Mouse (Mus musculus) neural tube, embryonic 11.5 days (tissue): Measurements from ENCODE around the gene Actr3. TPM values are rescaled to one million over a fixed set of nuclear protein-coding genes. Genes with fewer than 3 reads are reported as not detected.
"Not testable (repeated sequence)": the region's sequence is repeated elsewhere in the genome, so short reads cannot be mapped to it uniquely, and the experiment has no call there.

ENCODE experiments used
- ATAC-seq: fragments of 200-750 bp; cut with Nextera tagmentation; 2 replicates; pipeline ENCODE4 v1.8.0; 2017; ENCODE audit warnings: moderate number of reproducible peaks, mild to moderate bottlenecking, moderate TSS enrichment, moderate library complexity; ENCODE audit not compliant: insufficient read depth, low FRiP score, low TSS enrichment
- DNase-seq: peaks from one replicate; pipeline ENCODE4 v3.0.0-alpha.2; 2015; ENCODE audit warnings: low spot score
- H3K27ac ChIP-seq: fragments of 300-500 bp; sonication (generic); 2 replicates; pipeline ENCODE4 v1.5.1; 2014; ENCODE audit warnings: low read depth, mild to moderate bottlenecking, low read length
- H3K27me3 ChIP-seq: fragments of 300-500 bp; sonication (generic); 2 replicates; pipeline ENCODE4 v1.6.1; 2014; ENCODE audit warnings: mild to moderate bottlenecking, low read length, mixed read lengths; ENCODE audit not compliant: control insufficient read depth, insufficient read depth
- H3K36me3 ChIP-seq: fragments of 300-500 bp; sonication (generic); 2 replicates; pipeline ENCODE4 v1.6.1; 2014; ENCODE audit warnings: mild to moderate bottlenecking, low read length, moderate library complexity, mixed read lengths; ENCODE audit not compliant: control insufficient read depth, insufficient read depth
- H3K4me1 ChIP-seq: fragments of 300-500 bp; sonication (generic); 2 replicates; pipeline ENCODE4 v1.6.1; 2014; ENCODE audit warnings: low read length, mixed read lengths; ENCODE audit not compliant: control insufficient read depth, insufficient read depth
- H3K4me2 ChIP-seq: fragments of 300-500 bp; sonication (generic); 2 replicates; pipeline ENCODE4 v1.6.1; 2014; ENCODE audit warnings: low read depth, mild to moderate bottlenecking, moderate library complexity
- H3K4me3 ChIP-seq: fragments of 300-500 bp; sonication (generic); 2 replicates; pipeline ENCODE4 v1.5.1; 2014; ENCODE audit warnings: low read depth, low read length
- H3K9ac ChIP-seq: fragments of 300-500 bp; sonication (generic); 2 replicates; pipeline ENCODE4 v1.6.1; 2014; ENCODE audit warnings: mild to moderate bottlenecking, low read length
- H3K9me3 ChIP-seq: fragments of 300-500 bp; sonication (generic); 2 replicates; pipeline ENCODE4 v1.6.1; 2016; ENCODE audit warnings: low read length; ENCODE audit not compliant: control insufficient read depth
- WGBS: fragments of 180-500 bp; shearing (Covaris S2); extraction: QIAGEN DNeasy Blood & Tissue Kit; methylation state at CpG from one replicate; pipeline ENCODE4 v1.1.7; 2014; 5-methylcytosine and 5-hydroxymethylcytosine counted together
- polyA plus RNA-seq: library from polyadenylated mRNA; unstranded; fragments of >200 nt; fragmentation: Nextera tagmentation; extraction: Ambion mirVana; gene quantifications from 2 replicates; pipeline ENCODE4 v1.2.1, GENCODE M21; 2014

Actr3 gene
- polyA plus RNA-seq, 1 experiment from 2014 or later, result 284 TPM

DNA sequence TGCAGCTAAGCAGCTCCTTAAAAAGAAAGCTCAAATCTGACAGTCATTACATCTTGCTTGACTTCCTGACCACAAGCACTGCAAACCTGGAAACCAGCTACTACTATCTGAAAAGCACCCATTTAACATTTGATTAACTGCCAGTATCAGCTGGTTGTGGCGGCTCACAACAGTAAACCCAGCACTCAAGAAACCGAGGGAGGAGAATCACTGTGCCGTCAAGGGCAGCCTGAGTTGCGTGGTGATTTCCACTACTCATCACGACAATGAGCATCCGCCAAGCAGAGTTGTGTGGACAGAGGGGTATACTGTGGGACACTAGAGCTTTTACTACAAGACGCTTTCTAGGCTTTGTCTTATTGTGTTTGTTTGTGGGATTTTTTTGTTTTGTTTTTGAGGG is 4.8 kb downstream of the Actr3 start:
- Histone ChIP-seq H3K9me3 (no peaks in the 10 kb centered on the region), H3K4me1 (0 out of 2 replicates have a peak, but pooled peaks cover 7% of the 10 kb centered on the region), H3K36me3 (no peaks in the 10 kb centered on the region), H3K27me3 (no peaks in the 10 kb centered on the region), H3K4me2 (no peak overlapping the region), H3K4me3 (no peak overlapping the region), H3K27ac (no peak overlapping the region), H3K9ac (no peak overlapping the region)
- no peak for DNase-seq
- WGBS, result 64% methylated on average over 7 of the region's 7 CpGs
- ATAC-seq, result no peak

DNA sequence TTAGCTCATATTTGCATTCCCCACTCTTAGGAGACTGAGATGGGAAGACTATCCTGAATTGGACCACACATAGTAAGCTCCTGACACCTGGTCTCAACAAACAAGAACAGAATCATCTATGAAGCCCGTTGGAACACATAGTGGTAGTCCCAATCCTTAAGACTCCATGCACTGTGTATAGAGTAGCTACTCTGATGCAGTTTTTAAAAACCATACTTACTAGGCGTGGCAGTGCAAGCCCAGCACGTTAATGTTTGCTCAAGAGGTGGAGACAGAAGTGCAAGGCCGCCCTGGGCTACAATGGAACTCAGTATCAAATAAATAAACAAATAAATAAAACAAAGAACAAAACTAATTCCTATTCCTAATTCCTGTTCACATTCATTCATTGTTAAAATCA is 5.5 kb downstream of the Actr3 start:
- ATAC-seq (no peak), DNase-seq (no peak)
- H3K9me3 ChIP-seq, result no peaks in the 10 kb centered on the region
- H3K27me3 ChIP-seq, result no peaks in the 10 kb centered on the region
- H3K4me3 ChIP-seq, result no peak overlapping the region
- WGBS, result 85% methylated on average over 4 of the region's 4 CpGs
- H3K36me3 ChIP-seq, result no peaks in the 10 kb centered on the region
- no peak overlapping the region for H3K27ac ChIP-seq
- no peak overlapping the region for H3K4me2 ChIP-seq
- no peak overlapping the region for H3K9ac ChIP-seq
- H3K4me1 ChIP-seq, result 0 out of 2 replicates have a peak, but pooled peaks cover 7% of the 10 kb centered on the region

DNA sequence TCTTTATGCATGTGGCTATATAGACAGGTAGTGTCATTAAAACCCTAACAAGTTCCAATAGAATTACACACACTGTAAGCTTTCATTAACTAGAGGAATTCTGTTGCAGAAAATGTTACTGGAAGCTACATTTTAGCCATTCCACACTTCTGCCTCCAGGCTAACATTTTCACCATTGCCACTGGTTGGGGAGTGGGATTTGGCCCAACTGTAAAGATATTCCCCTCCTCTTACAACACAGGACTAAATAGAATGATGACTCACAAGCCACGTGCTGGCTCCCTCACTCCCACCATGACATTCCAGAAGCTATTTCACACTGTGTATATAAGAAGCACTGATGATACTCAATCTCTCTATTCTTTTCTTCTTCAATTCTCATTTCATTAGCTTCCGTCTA is 7.2 kb downstream of the Actr3 start:
- no peak overlapping the region for H3K4me2 ChIP-seq
- no peaks in the 10 kb centered on the region for H3K9me3 ChIP-seq
- no peak overlapping the region for H3K4me3 ChIP-seq
- no peak overlapping the region for H3K27ac ChIP-seq
- DNase-seq (no peak), ATAC-seq (no peak)
- H3K9ac ChIP-seq, result no peak overlapping the region
- H3K27me3 ChIP-seq, result no peaks in the 10 kb centered on the region
- 0 out of 2 replicates have a peak, but pooled peaks cover 1% of the 10 kb centered on the region for H3K4me1 ChIP-seq
- 68% methylated on average over 2 of the region's 2 CpGs for WGBS
- no peaks in the 10 kb centered on the region for H3K36me3 ChIP-seq

DNA sequence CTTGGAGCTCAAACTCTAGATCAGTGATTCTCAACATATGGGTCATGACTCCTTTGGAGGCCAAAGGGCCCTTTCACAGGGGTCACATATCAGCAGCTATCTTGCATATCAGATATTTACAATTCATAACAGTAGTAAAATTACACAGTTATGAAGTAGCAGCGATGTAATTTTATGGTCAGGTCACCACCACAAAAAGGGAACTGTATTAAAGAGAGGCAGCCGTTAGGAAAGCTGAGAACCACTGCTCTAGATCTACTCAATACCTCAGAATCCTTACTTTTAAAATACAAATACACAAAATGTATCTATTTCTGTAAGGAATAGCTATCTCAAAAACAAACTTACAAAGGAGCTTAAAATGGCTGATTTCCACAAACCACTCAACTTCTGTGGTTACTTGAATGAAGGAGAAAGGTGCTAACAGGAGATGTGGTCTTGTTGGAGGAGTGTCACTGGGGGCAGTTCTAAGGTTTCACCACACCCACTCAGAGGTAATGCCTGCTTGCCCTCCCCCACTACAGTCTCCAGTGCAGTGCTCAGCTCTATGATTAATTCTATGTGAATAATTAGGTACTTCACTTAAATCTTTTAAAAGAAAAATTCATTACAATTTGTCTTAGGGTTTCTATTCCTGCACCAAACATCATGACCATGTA is 9.0 kb downstream of the Actr3 start:
- 91% methylated on average over 2 of the region's 2 CpGs for WGBS
- ATAC-seq (no peak), DNase-seq (no peak)
- H3K4me2 ChIP-seq, result no peak overlapping the region
- no peak overlapping the region for H3K9ac ChIP-seq
- no peaks in the 10 kb centered on the region for H3K27me3 ChIP-seq
- no peaks in the 10 kb centered on the region for H3K36me3 ChIP-seq
- no peaks in the 10 kb centered on the region for H3K9me3 ChIP-seq
- H3K4me3 ChIP-seq, result no peak overlapping the region
- H3K4me1 ChIP-seq, result no peaks in the 10 kb centered on the region
- no peak overlapping the region for H3K27ac ChIP-seq

DNA sequence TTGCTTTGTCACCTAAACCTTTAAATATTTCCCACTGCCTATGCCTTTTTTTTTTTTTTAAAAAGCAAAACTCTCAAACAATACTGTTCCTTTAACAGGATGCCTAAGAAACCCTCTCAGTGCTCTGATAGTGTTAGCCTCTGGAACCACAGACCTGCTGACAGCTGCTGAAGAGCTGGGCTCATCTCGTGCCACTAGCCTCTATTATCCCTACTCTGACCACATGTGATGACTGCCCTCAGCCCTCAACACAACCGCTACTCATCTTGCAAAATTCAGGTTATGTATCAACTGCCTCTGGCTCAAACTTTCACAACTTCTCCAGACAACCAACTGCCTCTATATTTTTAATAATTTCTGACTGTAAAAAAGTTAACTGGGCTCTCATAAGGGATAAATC is 15.6 kb downstream of the Actr3 start:
- Histone ChIP-seq H3K27me3 (no peaks in the 10 kb centered on the region), H3K9ac (no peak overlapping the region), H3K4me3 (no peak overlapping the region), H3K4me1 (no peaks in the 10 kb centered on the region), H3K9me3 (no peaks in the 10 kb centered on the region), H3K36me3 (no peaks in the 10 kb centered on the region), H3K4me2 (no peak overlapping the region), H3K27ac (no peak overlapping the region)
- ATAC-seq (no peak), DNase-seq (no peak)
- WGBS, result 75% methylated on average over 2 of the region's 2 CpGs

DNA sequence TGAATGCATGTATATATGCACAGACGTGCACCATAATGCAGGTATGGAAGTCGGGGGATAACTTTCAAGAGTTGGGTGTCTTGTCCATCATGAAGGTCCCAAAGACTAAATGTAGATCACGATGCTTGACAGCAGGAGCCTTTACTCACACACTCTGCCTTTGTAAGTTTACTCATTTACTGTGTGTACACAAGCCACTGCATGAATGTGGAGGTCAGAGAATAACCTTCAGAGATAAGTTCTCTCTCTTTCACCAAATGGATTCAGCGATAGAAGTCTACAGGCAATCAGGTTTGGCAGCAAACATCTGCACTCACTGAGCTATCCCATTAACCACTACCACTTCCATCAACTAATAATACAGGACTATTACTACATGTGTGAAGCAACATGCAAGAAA is 16.8 kb downstream of the Actr3 start:
- Histone ChIP-seq H3K4me2 (no peak overlapping the region), H3K4me1 (no peaks in the 10 kb centered on the region), H3K27ac (no peak overlapping the region)

DNA sequence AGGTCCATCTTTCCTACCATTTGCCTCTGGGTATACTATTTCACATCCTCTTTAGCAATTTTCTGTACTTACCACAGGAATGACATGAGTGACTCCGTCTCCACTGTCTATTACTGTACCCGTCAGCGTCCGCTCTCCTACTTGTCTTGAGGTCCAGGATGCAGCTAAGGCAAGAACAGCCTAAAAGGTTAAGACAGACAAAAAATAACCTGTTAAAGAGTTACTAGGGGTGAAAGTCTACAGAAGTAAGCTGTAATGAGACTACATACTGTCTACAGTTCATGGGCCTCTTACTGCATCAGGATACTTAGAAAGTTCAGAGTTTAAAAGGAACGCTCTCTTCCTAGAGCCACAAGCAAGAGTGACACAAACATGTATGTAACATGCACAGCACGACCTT is 28.3 kb downstream of the Actr3 start:
- Histone ChIP-seq H3K9me3 (no peaks in the 10 kb centered on the region), H3K27ac (no peak overlapping the region), H3K4me1 (no peaks in the 10 kb centered on the region), H3K36me3 (0 out of 2 replicates have a peak, but pooled peaks cover 2% of the 10 kb centered on the region), H3K27me3 (no peaks in the 10 kb centered on the region), H3K4me3 (no peak overlapping the region), H3K9ac (no peak overlapping the region), H3K4me2 (no peak overlapping the region)
- no peak for DNase-seq
- WGBS, result 97% methylated on average over 6 of the region's 6 CpGs
- no peak for ATAC-seq

More for the DNA sequence above, 16.8 kb downstream of the Actr3 start:
- Histone ChIP-seq H3K9ac (no peak overlapping the region), H3K36me3 (no peaks in the 10 kb centered on the region), H3K9me3 (no peaks in the 10 kb centered on the region), H3K4me3 (no peak overlapping the region), H3K27me3 (no peaks in the 10 kb centered on the region)
- no peak for ATAC-seq
- 95% methylated on average over 4 of the region's 4 CpGs for WGBS
- no peak for DNase-seq

DNA sequence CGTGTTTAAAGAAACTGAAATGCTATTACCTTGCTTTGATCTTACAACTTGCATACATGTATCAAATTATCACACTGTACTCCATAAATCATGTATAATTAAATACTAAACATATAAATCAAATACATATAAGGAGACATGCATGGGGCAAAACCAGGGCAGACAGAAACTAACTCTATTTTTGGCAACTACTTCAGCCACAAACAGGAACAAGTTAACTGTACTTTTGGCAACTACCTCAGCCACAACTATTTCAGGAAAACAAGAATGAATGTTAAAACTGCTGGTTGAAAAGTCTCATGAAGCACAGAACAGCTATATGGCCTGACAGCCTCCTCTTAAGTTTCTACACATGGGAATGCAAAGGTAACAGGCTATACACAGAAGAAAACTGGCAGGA is 40.1 kb downstream of the Actr3 start:
- no peaks in the 10 kb centered on the region for H3K27me3 ChIP-seq

DNA sequence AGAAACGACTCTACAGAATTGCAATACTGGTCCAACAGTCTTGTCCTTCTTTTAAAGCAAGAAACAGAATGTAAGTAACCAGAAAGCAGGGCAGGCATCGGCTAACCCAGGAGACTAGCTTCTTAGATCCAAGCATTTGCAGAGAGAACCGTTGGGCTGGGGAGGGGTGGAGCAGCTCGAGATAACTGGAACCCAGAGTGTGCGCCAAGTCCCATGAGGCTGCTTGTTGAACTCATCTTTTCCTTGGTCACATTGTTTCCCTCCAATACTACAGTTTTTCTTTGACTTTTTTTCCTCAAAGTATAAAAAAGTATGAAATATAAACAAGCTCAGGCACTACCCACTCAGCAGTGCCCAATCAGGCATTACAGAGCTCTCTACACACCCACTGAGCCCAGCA is 42.2 kb downstream of the Actr3 start:
- not testable (repeated sequence) for H3K36me3 ChIP-seq, H3K4me3 ChIP-seq, DNase-seq, H3K4me1 ChIP-seq, H3K27me3 ChIP-seq, H3K9me3 ChIP-seq, H3K9ac ChIP-seq, H3K4me2 ChIP-seq, H3K27ac ChIP-seq, ATAC-seq
- 90% methylated on average over 4 of the region's 5 CpGs for WGBS

More for the DNA sequence above, 40.1 kb downstream of the Actr3 start:
- Histone ChIP-seq H3K36me3 (peaks cover 2% of the 10 kb centered on the region; the same call in 1 of the 2 replicates), H3K27ac (no peak overlapping the region), H3K4me2 (no peak overlapping the region), H3K9me3 (no peaks in the 10 kb centered on the region), H3K4me1 (no peaks in the 10 kb centered on the region), H3K9ac (no peak overlapping the region), H3K4me3 (no peak overlapping the region)
- DNase-seq, result no peak
- no peak for ATAC-seq
- WGBS, result 94% methylated on average over 1 of the region's 1 CpGs
